Mouse (Mus musculus): ENCODE measurements around the gene Klf7. TPM values are rescaled to one million over a fixed set of nuclear protein-coding genes. Genes with fewer than 3 reads are reported as not detected.
"Not testable (repeated sequence)": the region's sequence is repeated elsewhere in the genome, so short reads cannot be mapped to it uniquely, and the experiment has no call there.

The Klf7 gene
- total RNA-seq (2022) = 10 to 100 TPM; 15.1 to 32.1 (median 27.0) TPM

- DNase-seq = peak; percentile 98
Measured at GRCm38 (mm10) chr1:64121559-64122465, at the start of gene Klf7. Gene Klf7 (minus strand): TSS chr1:64122282.

GRCm38 (mm10) chr1:64164526-64165062 lies 42.5 kb upstream of the Klf7 start:
- DNase-seq = no peak

GRCm38 (mm10) chr1:64158766-64159165 lies 36.7 kb upstream of the Klf7 start:
- DNase-seq = no peak

- DNase-seq = no peak
Measured at GRCm38 (mm10) chr1:64149185-64149584, 27.1 kb upstream of the Klf7 start.

- DNase-seq = no peak
Measured at GRCm38 (mm10) chr1:64142691-64143445, 20.8 kb upstream of the Klf7 start.

- no peak for DNase-seq
Measured at GRCm38 (mm10) chr1:64134439-64134838, 12.4 kb upstream of the Klf7 start.

- DNase-seq = no peak
Measured at GRCm38 (mm10) chr1:64126822-64127221, 4.7 kb upstream of the Klf7 start.

GRCm38 (mm10) chr1:64122466-64122830 lies 366 bp upstream of the Klf7 start:
- DNase-seq = no peak

- peak; percentile 32 for DNase-seq
Measured at GRCm38 (mm10) chr1:64120811-64121515, 1.1 kb downstream of the Klf7 start.

- DNase-seq = no peak
Measured at GRCm38 (mm10) chr1:64120421-64120810, 1.7 kb downstream of the Klf7 start.

GRCm38 (mm10) chr1:64119851-64120250 lies 2.2 kb downstream of the Klf7 start:
- no peak for DNase-seq

GRCm38 (mm10) chr1:64119358-64119794 lies 2.7 kb downstream of the Klf7 start:
- no peak for DNase-seq

- DNase-seq = no peak
Measured at GRCm38 (mm10) chr1:64118285-64119170, 3.6 kb downstream of the Klf7 start.

GRCm38 (mm10) chr1:64117478-64118284 lies 4.4 kb downstream of the Klf7 start:
- DNase-seq = no peak

- no peak for DNase-seq
Measured at GRCm38 (mm10) chr1:64116746-64117455, 5.2 kb downstream of the Klf7 start.

- no peak for DNase-seq
Measured at GRCm38 (mm10) chr1:64114579-64114978, 7.5 kb downstream of the Klf7 start.

- DNase-seq = not testable (repeated sequence)
Measured at GRCm38 (mm10) chr1:64108653-64109052, 13.4 kb downstream of the Klf7 start.

GRCm38 (mm10) chr1:64107526-64107925 lies 14.6 kb downstream of the Klf7 start:
- no peak for DNase-seq

GRCm38 (mm10) chr1:64106127-64106526 lies 16.0 kb downstream of the Klf7 start:
- DNase-seq = no peak

GRCm38 (mm10) chr1:64105181-64105646 lies 16.9 kb downstream of the Klf7 start:
- no peak for DNase-seq
